Mouse (Mus musculus) lung, postnatal 25 days (tissue): ENCODE measurements around the gene Cfap74.

Experiments used
- DNase-seq: peaks from one replicate; pipeline ENCODE4 v3.0.0; 2022; ENCODE audit warnings: low spot score

The Cfap74 gene

DNA sequence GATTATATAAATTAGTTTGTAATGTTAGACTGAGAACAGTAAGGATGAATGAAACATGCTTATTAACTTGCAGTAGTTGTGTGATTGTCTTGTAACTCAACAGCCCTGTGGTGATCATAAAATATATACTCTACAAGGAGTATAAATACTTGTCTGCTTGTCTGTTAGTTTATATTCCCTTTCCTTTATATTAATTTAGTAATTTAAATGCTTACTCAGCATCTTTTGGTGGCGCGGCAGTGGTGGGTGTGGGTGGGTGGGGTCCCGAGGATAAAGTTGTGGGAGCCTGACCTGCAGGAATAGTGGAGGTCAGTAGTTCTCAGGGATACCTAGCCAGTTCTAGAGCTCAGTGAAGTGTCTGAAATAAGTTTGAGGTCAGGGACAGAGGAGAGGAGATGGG is 89.0 kb downstream of the Cfap74 start:
- no peak for DNase-seq

DNA sequence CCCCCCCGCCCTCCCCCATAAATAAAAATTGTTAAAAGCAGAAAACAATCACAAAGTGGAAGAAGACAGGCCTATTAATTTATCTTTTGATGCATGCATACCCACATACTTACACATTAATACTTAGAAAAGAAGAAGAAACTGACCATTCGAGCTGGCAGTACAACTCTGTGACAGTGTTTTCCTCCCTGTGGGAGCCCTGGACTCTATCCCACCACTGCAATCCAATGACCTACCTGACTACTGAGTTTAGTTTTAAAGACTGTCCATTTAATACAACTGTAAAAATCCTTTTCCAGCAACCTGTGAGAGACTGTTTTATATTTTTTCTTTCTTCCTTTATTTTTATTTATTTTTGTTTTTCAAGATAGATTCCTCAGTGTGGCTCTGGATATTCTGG is 92.1 kb downstream of the Cfap74 start:
- no peak for DNase-seq

DNA sequence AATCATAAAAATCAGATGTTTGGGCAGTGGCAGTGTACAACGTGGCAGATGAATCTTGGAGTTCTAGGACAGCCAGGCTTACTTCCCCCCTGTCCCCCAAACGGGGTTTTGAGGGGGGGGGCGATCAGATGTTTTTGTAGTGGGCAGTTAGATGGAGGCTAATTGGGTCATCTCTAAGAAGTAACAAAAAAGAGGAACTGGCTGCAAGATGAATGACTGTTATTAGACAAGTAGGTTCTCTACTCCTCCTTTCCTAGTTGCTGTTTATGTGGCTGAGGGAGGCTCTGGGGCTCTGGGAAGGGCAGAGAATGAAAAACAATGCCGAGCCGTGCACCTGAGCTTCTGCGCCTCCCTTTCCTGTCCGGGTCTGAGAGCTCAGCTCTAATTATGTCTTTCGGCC is 96.1 kb downstream of the Cfap74 start:
- DNase-seq: no peak

DNA sequence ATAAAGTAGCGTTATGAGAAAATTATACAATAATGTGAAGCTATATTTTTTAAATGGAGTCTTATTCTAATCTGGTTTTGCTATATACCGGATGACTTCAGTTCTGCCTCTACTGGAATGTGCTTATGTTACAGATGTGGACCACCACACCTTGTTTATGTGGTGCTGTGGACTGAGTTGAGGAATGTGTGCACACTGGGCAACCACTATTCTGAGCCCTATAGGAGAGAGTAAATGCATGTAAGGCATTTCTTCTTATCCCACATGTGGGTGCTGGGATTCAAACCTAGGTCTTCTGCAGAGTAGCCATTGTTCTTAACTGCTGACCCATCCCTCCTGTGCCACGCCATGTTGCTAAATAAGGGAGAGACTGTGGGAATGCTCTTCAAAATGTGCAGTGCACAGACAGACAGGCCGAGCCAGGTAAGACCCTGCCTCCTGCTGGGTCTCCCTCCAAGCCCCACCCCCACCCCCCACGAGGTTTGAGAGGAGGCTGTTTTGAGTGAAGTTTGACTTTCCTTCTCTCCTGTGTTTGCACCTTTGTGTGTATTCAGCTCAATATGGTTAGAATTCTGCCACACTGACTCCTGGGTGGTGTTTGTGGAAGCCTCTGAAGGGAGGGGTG is 96.8 kb downstream of the Cfap74 start:
- no peak for DNase-seq

DNA sequence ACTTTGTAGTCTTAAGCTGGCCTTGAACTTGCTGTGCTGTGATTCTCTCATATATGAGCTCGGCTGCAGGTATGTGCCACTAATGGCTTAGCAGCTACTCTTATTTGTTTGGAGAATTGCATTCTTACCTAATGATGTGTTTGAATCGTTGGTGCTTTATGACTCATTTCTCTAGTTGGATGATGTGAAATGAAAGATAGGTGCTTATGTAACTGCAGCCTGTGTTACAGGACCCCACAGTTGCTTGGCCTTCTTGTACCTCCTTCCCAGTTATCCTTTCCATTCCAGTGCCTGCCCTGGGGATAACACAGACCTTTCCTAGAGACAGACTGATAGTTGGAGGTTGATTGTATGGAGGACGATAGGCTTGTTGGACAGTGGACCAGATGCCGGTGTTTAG is 99.6 kb downstream of the Cfap74 start:
- DNase-seq: no peak

DNA sequence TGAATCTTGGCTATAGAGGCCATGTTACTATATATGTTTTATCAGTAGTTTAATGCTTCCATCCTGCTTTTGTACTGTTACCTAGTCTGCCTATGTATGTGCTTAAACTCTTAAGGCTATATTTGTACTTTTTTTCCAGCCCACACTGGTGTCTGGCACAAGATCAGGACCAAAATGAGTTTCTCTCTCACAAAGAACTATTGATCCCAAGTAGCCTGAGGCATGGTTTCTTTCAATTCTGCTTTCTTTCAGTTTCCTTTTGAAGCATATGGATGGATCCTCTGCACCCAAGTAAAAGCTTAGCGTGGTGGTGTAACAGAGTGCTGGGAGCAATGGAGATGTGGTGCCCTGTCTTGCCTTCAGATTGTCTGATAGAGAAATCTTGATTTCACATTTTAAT is 102.0 kb downstream of the Cfap74 start:
- DNase-seq: no peak

DNA sequence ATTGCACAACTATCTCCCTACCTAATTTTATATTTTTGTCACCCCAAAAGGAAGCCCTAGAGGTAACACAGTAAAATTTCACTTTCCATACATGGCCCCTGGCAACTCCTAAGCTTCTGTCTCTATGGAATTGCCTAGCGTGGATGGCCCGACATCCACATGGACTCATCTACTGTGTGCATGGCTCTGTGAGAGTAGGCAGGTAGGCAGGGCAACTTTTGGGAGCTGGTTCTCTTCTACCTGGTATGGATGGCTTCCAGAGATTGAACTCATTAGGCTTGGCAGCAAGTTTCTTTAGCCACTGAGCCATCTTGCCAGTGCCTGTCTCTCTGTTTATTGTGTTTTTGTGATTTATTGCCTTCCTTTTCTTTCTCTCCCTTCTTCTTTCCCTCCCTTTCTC is 105.8 kb downstream of the Cfap74 start:
- DNase-seq: no peak
